Mouse (Mus musculus): Measurements from ENCODE around the gene Ankrd34a. TPM values are rescaled to one million over a fixed set of nuclear protein-coding genes. Genes with fewer than 3 reads are reported as not detected.

The Ankrd34a gene
- polyA plus RNA-seq, 1 experiment from 2014 or later: 0.15 TPM

DNA sequence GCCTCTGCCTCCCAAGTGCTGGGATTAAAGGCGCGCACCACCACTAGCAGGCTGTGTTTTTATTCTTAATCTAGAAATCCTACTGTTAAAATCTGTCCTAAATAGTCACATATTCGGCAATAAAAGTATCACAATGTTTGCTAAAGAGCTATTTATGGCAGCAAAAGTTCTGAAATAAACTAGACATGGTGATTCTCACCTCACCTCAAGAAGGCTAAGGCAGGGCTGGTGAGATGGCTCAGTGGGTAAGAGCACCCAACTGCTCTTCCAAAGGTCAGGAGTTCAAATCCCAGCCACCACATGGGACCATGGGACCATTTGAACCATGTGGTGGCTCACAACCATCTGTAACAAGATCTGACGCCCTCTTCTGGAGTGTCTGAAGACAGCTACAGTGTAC, 5.8 kb upstream of the Ankrd34a start:
- peaks cover 9% of the 10 kb centered on the region for H3K27me3 ChIP-seq (ENCODE audit: control insufficient read depth, insufficient read depth, low read depth, low read length)
- peaks cover 9% of the 10 kb centered on the region for H3K4me1 ChIP-seq (ENCODE audit: control insufficient read depth, low read depth, low read length)
- H3K27ac ChIP-seq (ENCODE audit: low read length): no peak overlapping the region
- no peak for ATAC-seq (ENCODE audit: low read depth)
- H3K9me3 ChIP-seq (replicated peaks; ENCODE audit: control insufficient read depth, low read length): no peaks in the 10 kb centered on the region
- H3K36me3 ChIP-seq (ENCODE audit: control insufficient read depth, insufficient read depth): 0 out of 2 replicates have a peak, but pooled peaks cover 3% of the 10 kb centered on the region
- H3K4me3 ChIP-seq (ENCODE audit: low read depth, low read length): no peak overlapping the region
- no peak overlapping the region for H3K4me2 ChIP-seq (ENCODE audit: low read depth, low read length)
- no peak overlapping the region for H3K9ac ChIP-seq (ENCODE audit: low read depth, low read length)
- 66% methylated on average over 4 of the region's 4 CpGs for WGBS (ENCODE audit: insufficient replicate concordance)

DNA sequence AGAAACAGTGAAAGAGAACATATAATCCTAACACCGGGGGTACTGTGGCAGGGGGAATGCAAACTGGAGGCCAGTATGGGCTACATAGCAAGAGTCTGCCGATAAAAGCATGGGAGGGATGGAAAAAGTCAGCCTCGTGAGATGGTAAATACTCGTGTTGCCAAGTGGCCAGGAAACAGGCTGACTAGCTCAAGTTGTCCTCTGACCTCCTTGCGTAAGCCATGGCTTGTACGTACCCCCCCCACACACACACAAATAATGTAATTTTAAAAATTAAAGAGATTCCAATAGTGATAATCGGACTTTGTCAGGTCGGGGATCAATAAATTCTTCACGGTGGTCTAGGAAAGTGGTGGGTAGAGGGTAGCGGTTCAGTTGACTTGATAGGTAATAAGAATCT, 3.1 kb upstream of the Ankrd34a start:
- Histone ChIP-seq H3K4me3 (ENCODE audit: low read depth, low read length) (peak overlapping the region; percentile 83), H3K27ac (ENCODE audit: low read length) (peak overlapping the region; percentile 91), H3K4me1 (ENCODE audit: control insufficient read depth, low read depth, low read length) (peaks cover 29% of the 10 kb centered on the region), H3K9ac (ENCODE audit: low read depth, low read length) (peak overlapping the region; percentile 88), H3K9me3 (replicated peaks; ENCODE audit: control insufficient read depth, low read length) (no peaks in the 10 kb centered on the region), H3K4me2 (ENCODE audit: low read depth, low read length) (peak overlapping the region; percentile 88), H3K36me3 (ENCODE audit: control insufficient read depth, insufficient read depth) (0 out of 2 replicates have a peak, but pooled peaks cover 3% of the 10 kb centered on the region), H3K27me3 (ENCODE audit: control insufficient read depth, insufficient read depth, low read depth, low read length) (peaks cover 36% of the 10 kb centered on the region)
- ATAC-seq (ENCODE audit: low read depth): no peak
- 1% methylated on average over 10 of the region's 10 CpGs for WGBS (ENCODE audit: insufficient replicate concordance)

DNA sequence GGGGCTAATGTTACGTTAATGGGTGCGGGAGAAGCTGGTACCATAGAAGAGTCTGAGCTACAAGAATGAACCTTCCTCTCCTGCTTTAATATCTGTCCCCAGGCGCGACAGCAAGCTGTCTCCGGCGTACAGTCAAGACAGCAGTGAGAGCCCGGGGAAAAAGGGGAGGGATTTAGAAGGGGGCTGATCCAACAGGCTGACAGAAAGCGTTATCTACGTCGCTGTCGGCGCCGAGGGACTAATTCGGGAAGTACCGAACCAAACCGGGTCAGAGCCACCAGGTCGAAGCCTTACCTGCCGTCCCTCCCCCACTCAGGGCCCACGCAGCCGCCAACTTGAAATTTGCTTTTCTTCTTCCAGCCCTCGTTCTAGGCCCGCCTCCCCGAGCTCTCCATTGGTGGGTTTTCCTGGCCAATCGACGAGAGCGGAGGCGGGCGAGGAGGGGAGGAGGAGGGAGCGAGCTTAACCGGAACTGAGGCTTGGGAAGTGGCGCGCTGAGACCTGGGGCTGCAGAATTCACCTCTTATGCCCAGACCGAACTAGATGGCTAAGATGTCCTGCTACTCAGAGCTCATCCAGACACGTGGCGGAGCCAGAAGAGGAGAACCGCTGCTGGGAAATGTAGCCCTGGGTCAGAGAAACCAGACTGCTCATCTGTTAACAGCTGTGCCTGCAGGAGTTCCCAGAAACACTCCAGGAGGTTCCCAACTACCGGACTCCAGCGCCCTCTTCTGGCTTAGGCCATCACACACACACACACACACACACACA, 2.5 kb upstream of the Ankrd34a start, which contains the start of gene Polr3gl:
Gene Polr3gl, minus strand, starts transcription at position 392 of the 771 bp plus-strand sequence.
- 0% methylated on average over 36 of the region's 38 CpGs for WGBS (ENCODE audit: insufficient replicate concordance)
- ATAC-seq (ENCODE audit: low read depth): peak; percentile 96

DNA sequence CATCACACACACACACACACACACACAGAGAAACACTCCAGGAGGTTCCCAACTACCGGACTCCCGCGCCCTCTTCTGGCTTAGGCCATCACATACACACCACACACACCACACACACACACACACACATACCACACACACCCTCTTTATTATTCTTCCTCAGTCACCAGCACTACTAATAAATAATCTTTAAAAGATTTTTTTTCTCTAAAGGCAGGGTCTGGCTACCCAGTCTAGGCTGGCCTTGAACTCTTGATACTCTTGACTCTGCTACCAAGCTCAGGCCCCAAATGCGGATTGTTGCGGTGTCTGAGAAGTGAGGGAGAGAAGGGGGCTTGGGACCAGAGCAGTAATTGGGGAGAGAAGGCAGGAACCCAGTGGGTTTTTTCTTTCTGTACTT, 1.6 kb upstream of the Ankrd34a start:
- Histone ChIP-seq H3K4me1 (ENCODE audit: control insufficient read depth, low read depth, low read length) (peaks cover 31% of the 10 kb centered on the region), H3K9ac (ENCODE audit: low read depth, low read length) (no peak overlapping the region), H3K27me3 (ENCODE audit: control insufficient read depth, insufficient read depth, low read depth, low read length) (peaks cover 51% of the 10 kb centered on the region), H3K27ac (ENCODE audit: low read length) (no peak overlapping the region), H3K4me2 (ENCODE audit: low read depth, low read length) (no peak overlapping the region), H3K9me3 (replicated peaks; ENCODE audit: control insufficient read depth, low read length) (no peaks in the 10 kb centered on the region), H3K36me3 (ENCODE audit: control insufficient read depth, insufficient read depth) (0 out of 2 replicates have a peak, but pooled peaks cover 1% of the 10 kb centered on the region), H3K4me3 (ENCODE audit: low read depth, low read length) (no peak overlapping the region)
- 74% methylated on average over 5 of the region's 5 CpGs for WGBS (ENCODE audit: insufficient replicate concordance)
- ATAC-seq (ENCODE audit: low read depth): no peak

More for the DNA sequence above, 2.5 kb upstream of the Ankrd34a start, which contains the start of gene Polr3gl:
- peaks cover 31% of the 10 kb centered on the region for H3K4me1 ChIP-seq (ENCODE audit: control insufficient read depth, low read depth, low read length)
- peak within 1 kb of the TSS; percentile 91 for H3K27ac ChIP-seq (ENCODE audit: low read length)
- H3K4me2 ChIP-seq (ENCODE audit: low read depth, low read length): peak within 1 kb of the TSS; percentile 88
- no peaks in the 10 kb centered on the region for H3K9me3 ChIP-seq (replicated peaks; ENCODE audit: control insufficient read depth, low read length)
- H3K27me3 ChIP-seq (ENCODE audit: control insufficient read depth, insufficient read depth, low read depth, low read length): peaks cover 42% of the 10 kb centered on the region
- H3K36me3 ChIP-seq (ENCODE audit: control insufficient read depth, insufficient read depth): 0 out of 2 replicates have a peak, but pooled peaks cover 3% of the 10 kb centered on the region
- H3K4me3 ChIP-seq (ENCODE audit: low read depth, low read length): peak within 1 kb of the TSS; percentile 83
- H3K9ac ChIP-seq (ENCODE audit: low read depth, low read length): peak within 1 kb of the TSS; percentile 88

DNA sequence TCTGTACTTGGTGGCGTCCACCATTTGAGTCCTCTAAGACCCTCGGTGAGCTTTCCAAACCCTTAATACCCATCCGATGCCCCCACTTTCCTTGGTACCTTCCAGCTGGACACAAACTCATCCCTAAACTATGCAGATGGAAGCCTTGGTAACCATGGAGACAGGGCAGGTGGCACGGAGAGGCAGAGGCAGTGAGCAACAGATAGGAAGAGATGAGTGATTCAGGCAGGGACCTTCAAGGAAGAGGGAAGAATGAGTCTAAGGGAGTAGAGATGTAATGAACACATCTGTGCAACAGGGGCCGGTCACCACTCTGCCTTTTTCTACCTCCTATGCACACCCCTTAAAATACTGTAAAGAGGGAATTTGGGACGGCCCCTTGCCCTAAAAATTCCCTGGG, 775 bp upstream of the Ankrd34a start:
- peaks cover 59% of the 10 kb centered on the region for H3K27me3 ChIP-seq (ENCODE audit: control insufficient read depth, insufficient read depth, low read depth, low read length)

DNA sequence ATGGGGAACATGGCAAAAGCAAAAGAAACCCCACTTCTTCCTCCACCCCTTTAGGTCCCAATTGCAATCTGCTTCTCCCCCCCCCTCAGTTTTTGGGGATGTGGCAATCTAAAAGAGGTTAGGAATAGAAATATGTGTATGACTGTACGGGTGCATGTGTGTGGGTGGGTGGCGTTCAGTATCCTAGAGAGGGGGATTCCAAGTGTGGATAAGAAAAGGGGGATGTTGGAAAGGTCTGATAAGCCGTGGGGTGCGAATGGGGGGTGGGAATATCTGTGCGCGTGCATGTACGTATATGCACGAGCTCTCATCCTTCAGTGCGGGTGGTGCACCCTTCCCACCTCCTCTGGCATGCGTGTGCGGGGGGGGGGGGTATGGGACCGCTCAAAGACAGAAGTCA, 419 bp downstream of the Ankrd34a start:
- no peak overlapping the region for H3K27ac ChIP-seq (ENCODE audit: low read length)
- no peaks in the 10 kb centered on the region for H3K9me3 ChIP-seq (replicated peaks; ENCODE audit: control insufficient read depth, low read length)
- 3% methylated on average over 11 of the region's 12 CpGs for WGBS (ENCODE audit: insufficient replicate concordance)
- H3K4me1 ChIP-seq (ENCODE audit: control insufficient read depth, low read depth, low read length): peaks cover 31% of the 10 kb centered on the region
- H3K9ac ChIP-seq (ENCODE audit: low read depth, low read length): no peak overlapping the region
- ATAC-seq (ENCODE audit: low read depth): no peak
- no peaks in the 10 kb centered on the region for H3K36me3 ChIP-seq (ENCODE audit: control insufficient read depth, insufficient read depth)
- H3K4me2 ChIP-seq (ENCODE audit: low read depth, low read length): peak overlapping the region; percentile 50
- peaks cover 71% of the 10 kb centered on the region for H3K27me3 ChIP-seq (ENCODE audit: control insufficient read depth, insufficient read depth, low read depth, low read length)
- peak overlapping the region; percentile 28 for H3K4me3 ChIP-seq (ENCODE audit: low read depth, low read length)

More for the DNA sequence above, 775 bp upstream of the Ankrd34a start:
- no peak overlapping the region for H3K9ac ChIP-seq (ENCODE audit: low read depth, low read length)
- no peak for ATAC-seq (ENCODE audit: low read depth)
- no peaks in the 10 kb centered on the region for H3K9me3 ChIP-seq (replicated peaks; ENCODE audit: control insufficient read depth, low read length)
- H3K36me3 ChIP-seq (ENCODE audit: control insufficient read depth, insufficient read depth): no peaks in the 10 kb centered on the region
- no peak overlapping the region for H3K4me2 ChIP-seq (ENCODE audit: low read depth, low read length)
- peaks cover 31% of the 10 kb centered on the region for H3K4me1 ChIP-seq (ENCODE audit: control insufficient read depth, low read depth, low read length)
- 31% methylated on average over 6 of the region's 6 CpGs for WGBS (ENCODE audit: insufficient replicate concordance)
- no peak overlapping the region for H3K4me3 ChIP-seq (ENCODE audit: low read depth, low read length)
- no peak overlapping the region for H3K27ac ChIP-seq (ENCODE audit: low read length)

DNA sequence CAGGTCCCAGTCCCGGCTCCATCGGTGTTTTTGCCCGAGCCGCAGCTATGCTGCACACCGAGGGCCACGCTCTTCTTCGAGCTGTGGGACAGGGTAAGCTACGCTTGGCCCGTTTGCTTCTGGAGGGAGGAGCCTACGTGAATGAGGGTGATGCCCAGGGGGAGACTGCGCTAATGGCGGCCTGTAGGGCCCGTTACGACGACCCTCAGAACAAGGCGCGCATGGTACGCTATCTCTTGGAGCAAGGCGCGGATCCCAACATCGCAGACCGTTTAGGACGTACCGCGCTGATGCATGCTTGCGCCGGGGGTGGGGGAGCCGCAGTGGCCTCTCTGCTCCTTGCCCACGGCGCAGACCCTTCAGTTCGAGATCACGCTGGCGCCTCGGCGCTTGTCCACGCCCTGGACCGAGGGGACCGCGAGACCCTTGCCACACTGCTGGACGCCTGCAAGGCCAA, 1.0 kb downstream of the Ankrd34a start:
- H3K9ac ChIP-seq (ENCODE audit: low read depth, low read length): peak overlapping the region; percentile 23
- 0% methylated on average over 40 of the region's 40 CpGs for WGBS (ENCODE audit: insufficient replicate concordance)
- H3K27ac ChIP-seq (ENCODE audit: low read length): no peak overlapping the region
- no peaks in the 10 kb centered on the region for H3K36me3 ChIP-seq (ENCODE audit: control insufficient read depth, insufficient read depth)
- peaks cover 73% of the 10 kb centered on the region for H3K27me3 ChIP-seq (ENCODE audit: control insufficient read depth, insufficient read depth, low read depth, low read length)
- H3K4me1 ChIP-seq (ENCODE audit: control insufficient read depth, low read depth, low read length): peaks cover 26% of the 10 kb centered on the region
- no peak for ATAC-seq (ENCODE audit: low read depth)
- peak overlapping the region; percentile 38 for H3K4me3 ChIP-seq (ENCODE audit: low read depth, low read length)
- H3K4me2 ChIP-seq (ENCODE audit: low read depth, low read length): peak overlapping the region; percentile 50
- no peaks in the 10 kb centered on the region for H3K9me3 ChIP-seq (replicated peaks; ENCODE audit: control insufficient read depth, low read length)

DNA sequence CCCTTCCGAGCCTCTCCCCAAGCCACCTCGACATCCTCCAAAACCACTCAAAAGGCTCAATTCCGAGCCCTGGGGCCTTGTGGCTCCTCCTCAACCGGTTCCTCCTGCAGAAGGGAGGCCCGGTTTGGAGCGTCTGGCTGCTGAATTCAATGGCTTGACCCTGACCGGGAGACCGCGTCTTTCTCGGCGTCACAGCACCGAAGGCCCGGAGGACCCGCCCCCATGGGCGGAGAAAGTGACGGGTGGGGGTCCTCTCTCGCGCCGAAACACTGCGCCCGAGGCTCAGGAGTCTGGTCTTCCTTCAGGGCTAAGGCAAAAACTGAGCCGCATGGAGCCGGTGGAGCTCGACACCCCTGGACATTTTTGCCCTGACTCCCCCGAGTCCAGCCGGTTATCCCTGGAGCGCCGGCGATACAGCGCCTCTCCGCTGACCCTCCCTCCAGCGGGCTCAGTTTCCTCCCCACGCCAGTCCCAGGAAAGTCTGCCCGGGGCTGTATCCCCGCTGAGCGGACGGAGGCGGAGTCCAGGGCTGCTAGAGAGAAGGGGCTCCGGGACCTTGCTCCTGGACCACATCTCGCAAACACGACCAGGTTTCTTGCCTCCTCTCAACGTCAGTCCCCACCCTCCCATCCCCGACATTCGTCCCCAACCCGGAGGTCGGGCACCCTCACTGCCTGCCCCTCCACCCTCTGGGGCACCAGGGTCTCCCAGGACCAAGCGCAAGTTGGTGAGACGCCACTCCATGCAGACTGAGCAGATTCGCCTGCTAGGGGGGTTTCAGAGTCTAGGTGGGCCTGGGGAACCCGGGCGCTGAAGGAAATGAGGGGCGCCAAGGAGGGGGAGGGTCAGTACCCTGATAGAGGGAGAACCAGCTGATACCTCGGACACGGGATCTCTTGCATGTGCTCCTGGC, 2.0 kb downstream of the Ankrd34a start:
- 4% methylated on average over 54 of the region's 54 CpGs for WGBS (ENCODE audit: insufficient replicate concordance)
- peak overlapping the region; percentile 50 for H3K4me2 ChIP-seq (ENCODE audit: low read depth, low read length)
- peak overlapping the region; percentile 38 for H3K4me3 ChIP-seq (ENCODE audit: low read depth, low read length)
- no peak overlapping the region for H3K27ac ChIP-seq (ENCODE audit: low read length)
- H3K27me3 ChIP-seq (ENCODE audit: control insufficient read depth, insufficient read depth, low read depth, low read length): peaks cover 76% of the 10 kb centered on the region
- H3K4me1 ChIP-seq (ENCODE audit: control insufficient read depth, low read depth, low read length): peaks cover 22% of the 10 kb centered on the region
- H3K36me3 ChIP-seq (ENCODE audit: control insufficient read depth, insufficient read depth): no peaks in the 10 kb centered on the region
- no peaks in the 10 kb centered on the region for H3K9me3 ChIP-seq (replicated peaks; ENCODE audit: control insufficient read depth, low read length)
- no peak for ATAC-seq (ENCODE audit: low read depth)
- no peak overlapping the region for H3K9ac ChIP-seq (ENCODE audit: low read depth, low read length)
